Mouse (Mus musculus): Measurements from ENCODE around the gene Mybpc1.
"Not testable (repeated sequence)": the region's sequence is repeated elsewhere in the genome, so short reads cannot be mapped to it uniquely, and the experiment has no call there.

Mybpc1 gene

GRCm38 (mm10) chr10:88492658-88493057 is 112.3 kb downstream of the Mybpc1 start:
- DNase-seq, result no peak

- no peak for DNase-seq
Observed at GRCm38 (mm10) chr10:88491632-88492031, 113.3 kb downstream of the Mybpc1 start.

- no peak for DNase-seq
Observed at GRCm38 (mm10) chr10:88488629-88489028, 116.3 kb downstream of the Mybpc1 start.

- not testable (repeated sequence) for DNase-seq
Observed at GRCm38 (mm10) chr10:88482866-88483265, 122.1 kb downstream of the Mybpc1 start.
